Mouse (Mus musculus) urinary bladder, postnatal 36 days (tissue): ENCODE measurements around the gene Anapc11.
A peak's percentile ranks its signal among the peaks of the same experiment; 100 is the strongest.
"Not testable (repeated sequence)": the region's sequence is repeated elsewhere in the genome, so short reads cannot be mapped to it uniquely, and the experiment has no call there.

Experiments used
- DNase-seq, 2 experiments: peaks; one replicate each; pipeline ENCODE4 v3.0.0; 2022; ENCODE audit warnings: low spot score in 2 of 2, mixed read lengths in 1 of 2

Anapc11 gene

DNA sequence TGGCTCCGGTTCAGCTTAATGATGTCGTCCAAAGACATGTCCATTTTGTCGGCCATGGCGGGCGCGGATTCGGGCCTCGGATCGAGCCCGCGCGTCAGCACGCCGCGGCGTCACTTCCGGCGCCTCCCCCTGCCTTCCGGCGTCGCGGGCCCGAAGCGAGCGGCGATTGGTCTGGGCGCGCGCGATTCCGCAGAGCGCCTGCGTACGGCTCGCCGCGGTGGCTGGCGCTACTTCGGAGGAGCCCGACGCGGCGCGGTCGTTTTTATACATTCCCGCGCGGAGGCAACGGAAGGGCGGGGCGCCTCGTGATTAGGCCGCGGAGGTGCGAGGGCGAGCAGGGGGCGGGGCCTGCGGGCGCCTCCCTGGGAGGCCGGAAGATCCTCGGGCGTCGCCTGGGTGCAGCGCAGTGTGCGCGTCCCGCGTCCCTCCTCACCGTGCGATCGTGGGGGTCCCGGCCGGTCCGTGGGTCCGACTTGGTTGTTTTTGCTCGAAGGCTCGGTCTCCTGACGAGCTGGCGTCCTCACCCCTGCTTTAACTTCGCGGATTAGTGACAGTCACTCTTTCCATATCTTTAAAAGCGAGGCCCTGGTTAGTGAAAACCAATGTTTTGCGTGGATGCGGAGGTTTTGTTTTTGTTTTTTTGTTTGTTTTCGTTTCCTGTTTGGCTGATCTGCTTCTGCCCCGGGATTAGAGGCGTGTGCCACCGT, at the start of gene Anapc11, which contains the start of gene Alyref:
Anapc11 (plus strand) TSS at position 139 of the 707 bp plus-strand sequence.
Alyref (minus strand) TSS at position 83 of the 707 bp plus-strand sequence.
- peak; percentile 92 to 93 for DNase-seq

- no peak for DNase-seq
These were observed 49.4 kb upstream of the Anapc11 start for GRCm38 (mm10) chr11:120548786-120549167.

GRCm38 (mm10) chr11:120549168-120549945, 48.9 kb upstream of the Anapc11 start, which contains the start of gene Mcrip1:
Gene Mcrip1 (minus strand): TSS chr11:120549727.
- peak; percentile 90 to 93 for DNase-seq

DNA sequence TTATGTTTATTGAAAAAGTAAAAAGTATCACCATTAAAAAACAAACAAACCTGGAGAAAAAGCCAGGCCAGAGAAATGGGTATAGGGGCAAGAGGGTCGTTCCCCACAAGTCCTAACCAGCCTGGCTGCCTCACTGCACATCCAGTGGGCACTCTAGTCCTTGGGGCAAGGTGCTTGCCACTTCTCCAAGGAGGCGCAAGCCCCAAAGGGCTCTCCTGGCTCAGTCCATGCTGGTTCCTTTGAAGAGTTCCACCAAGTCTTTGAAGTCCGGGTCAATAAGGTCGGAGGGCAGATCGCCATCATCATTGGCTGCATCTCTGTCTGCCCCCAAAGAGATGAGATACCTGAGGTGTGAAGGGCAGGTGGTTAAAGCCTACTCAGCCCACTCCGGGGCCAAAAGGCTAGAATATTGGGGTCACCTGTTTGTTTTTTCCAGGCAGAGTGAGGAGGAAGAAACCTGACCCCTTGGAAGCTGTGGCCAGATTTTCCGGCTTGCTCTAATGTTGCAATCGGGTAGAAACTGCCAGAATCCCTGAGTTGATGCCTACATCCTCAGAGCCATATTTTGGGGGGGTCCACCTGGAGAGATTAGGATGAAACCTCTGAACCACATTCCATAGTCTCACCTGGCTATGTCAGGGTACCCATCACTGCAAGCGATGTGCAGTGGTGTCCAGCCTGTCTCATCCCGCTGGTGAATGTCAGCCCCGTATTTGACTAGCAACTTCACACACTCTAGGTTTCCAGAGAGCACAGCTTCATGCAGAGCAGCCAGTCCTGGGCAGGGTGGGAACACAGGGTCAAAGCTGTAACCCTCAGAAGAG, 48.0 kb upstream of the Anapc11 start:
- DNase-seq = no peak

DNA sequence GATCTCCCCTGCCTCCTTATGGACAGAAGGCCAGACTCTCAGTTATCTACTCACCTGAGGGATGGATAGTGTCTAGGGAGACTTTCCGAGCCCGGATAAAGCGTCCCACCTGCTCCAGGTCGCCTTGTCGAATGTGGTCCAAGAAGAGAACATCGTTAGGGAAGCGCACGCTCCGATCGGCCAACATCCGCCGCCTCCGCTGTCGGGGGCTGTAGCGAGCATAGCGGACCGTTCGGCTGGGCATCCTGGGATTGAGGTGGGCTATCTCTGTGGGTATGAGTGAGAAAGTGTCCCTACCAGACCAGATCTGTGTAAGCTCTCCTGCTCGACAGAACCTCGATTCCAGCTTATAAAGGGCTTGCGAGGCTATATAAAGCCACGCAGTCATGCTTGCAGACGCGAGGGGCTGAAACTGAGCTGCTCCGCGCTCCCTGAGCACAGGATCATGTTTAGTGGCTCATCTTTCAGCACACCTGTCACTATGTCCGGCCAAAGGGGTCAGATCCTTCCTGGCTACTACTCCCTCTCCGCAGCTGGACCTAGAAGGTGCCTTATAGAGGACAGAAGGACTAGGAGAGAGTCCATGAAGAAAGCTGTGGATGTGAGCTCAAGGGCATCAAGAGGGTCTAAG, 47.3 kb upstream of the Anapc11 start, which contains the start of gene Ppp1r27:
Ppp1r27 (minus strand) TSS at position 323 of the 631 bp plus-strand sequence.
- no peak for DNase-seq

DNA sequence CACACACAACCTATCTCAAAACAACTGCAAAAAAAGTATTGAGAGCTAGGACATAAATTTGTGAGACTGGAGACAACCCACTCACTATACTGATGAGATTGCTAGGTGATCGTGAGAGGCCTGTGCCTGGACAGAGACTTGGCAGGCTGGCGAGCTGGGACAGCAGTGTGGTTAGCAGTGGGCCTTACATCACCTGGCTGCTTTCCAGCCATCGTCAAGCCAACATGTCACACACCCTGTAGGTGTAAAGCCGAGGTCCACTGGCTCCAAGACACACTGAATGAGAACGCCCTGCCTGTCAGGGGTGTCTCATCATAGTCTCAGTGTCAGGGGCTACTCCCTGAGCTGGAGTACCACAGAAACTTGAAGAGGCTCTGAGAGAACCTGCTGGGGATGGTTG, 45.5 kb upstream of the Anapc11 start:
- DNase-seq = no peak

- no peak for DNase-seq
These were observed 43.4 kb upstream of the Anapc11 start for GRCm38 (mm10) chr11:120554834-120555233.

DNA sequence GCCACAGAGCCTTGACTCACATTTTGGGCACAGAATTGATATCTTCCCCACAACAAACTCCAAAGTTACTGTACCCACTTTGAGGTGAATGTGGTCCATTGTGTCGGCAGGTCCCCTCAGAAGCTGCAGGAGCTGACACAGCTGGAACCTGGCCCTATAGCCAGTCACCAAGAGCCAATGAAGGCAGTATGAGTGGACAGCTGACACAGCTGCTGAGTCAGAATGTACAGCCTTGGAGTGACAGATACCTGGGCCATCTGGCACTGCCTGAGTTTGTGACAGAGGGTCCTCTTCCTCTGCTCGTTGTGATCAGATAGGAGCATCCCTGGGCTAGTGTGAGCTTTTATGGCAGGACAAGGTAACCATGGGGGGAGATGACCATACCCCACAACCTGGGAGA, 43.0 kb upstream of the Anapc11 start:
- no peak for DNase-seq

DNA sequence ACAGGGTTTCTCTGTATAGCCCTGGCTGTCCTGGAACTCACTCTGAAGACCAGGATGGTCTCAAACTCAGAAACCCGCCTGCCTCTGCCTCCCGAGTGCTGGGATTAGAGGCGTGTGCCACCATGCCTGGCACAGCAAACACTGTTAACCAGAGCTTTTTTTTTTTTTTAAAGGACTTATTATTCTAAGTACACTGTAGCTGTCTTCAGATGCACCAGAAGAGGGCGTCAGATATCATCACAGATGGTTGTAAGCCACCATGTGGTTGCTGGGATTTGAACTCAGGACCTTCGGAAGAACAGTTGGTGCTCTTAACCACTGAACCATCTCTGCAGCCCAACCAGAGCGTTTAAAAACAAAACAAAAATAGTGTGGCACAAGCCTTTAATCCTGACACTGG, 39.4 kb upstream of the Anapc11 start:
- not testable (repeated sequence) for DNase-seq

- no peak for DNase-seq
These were observed 37.1 kb upstream of the Anapc11 start for GRCm38 (mm10) chr11:120560952-120561728.

- DNase-seq = no peak
These were observed 35.3 kb upstream of the Anapc11 start for GRCm38 (mm10) chr11:120562949-120563348.

DNA sequence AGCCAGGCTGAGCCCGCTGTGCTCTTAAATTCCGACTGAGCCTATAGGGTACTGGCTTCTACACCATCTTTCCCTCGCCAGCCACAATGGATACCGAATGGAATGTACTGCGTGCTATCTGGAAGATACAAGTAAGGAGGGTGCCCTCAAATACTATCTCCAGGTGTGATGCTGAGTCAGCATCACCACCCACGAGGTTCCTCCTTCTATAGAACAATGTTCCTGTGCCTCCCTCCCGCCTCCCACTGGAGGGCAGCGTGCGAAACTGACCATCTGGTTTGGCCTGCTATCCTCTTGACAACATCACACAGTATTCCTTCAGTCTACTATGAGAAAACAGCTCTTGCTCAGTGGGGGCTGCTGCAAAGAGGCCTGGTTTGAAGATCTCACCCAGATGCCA, 33.1 kb upstream of the Anapc11 start:
- no peak for DNase-seq

DNA sequence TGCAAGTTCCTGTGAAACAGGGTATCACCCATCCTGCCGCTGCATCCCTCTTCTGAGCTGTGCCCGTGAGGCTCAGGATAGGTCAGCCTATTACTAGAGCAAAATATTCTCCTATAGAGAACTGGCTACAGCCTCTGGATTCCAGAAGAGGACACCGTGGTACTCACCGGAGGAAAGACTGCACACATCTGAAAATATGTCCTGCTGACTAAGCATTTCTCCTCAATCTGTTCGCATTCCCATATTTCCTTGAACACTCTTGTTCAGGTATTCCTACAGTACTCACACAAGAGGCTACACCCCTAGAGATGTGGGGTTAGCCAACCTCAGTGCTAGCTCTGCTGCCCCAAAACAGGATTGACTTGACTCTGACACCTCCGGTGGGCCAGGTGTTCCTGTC, 29.9 kb upstream of the Anapc11 start:
- DNase-seq = no peak

- no peak for DNase-seq
These were observed 27.1 kb upstream of the Anapc11 start for GRCm38 (mm10) chr11:120571122-120571521.

- no peak for DNase-seq
These were observed 26.3 kb upstream of the Anapc11 start for GRCm38 (mm10) chr11:120571754-120572416.

GRCm38 (mm10) chr11:120572417-120572751, 25.8 kb upstream of the Anapc11 start:
- no peak for DNase-seq

GRCm38 (mm10) chr11:120572752-120573584, 25.3 kb upstream of the Anapc11 start, which contains the start of gene P4hb:
Gene P4hb (minus strand): TSS chr11:120573253.
- peak; percentile 99 to 100 for DNase-seq

- no peak for DNase-seq
These were observed 24.5 kb upstream of the Anapc11 start for GRCm38 (mm10) chr11:120573585-120574277.

DNA sequence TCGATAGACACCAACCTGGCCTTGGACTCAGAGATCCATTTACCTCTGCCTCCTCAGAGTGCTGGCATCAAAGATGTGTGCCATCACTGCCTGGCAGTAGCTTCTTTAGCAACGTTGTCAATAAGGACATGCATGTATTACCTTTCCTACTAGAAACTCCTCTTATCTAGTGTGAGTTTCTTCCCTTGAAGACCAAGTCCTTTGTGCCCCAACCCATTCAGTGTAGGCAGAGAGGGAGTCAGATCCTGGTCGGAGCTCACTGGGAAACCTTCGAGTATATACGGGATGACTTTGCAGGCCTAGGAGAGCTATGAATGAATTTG, 24.0 kb upstream of the Anapc11 start:
- no peak for DNase-seq
